Mouse (Mus musculus) lung, embryonic 16.5 days (tissue): ENCODE measurements around the gene Grid1. TPM values are rescaled to one million over a fixed set of nuclear protein-coding genes. Genes with fewer than 3 reads are reported as not detected.

ENCODE experiments used
- ATAC-seq: fragments of 200-750 bp; cut with Nextera tagmentation; 2 replicates; pipeline ENCODE4 v1.8.0; 2017; ENCODE audit warnings: low read depth, mild to moderate bottlenecking, moderate library complexity
- H3K27ac ChIP-seq: fragments of 300-500 bp; sonication (generic); 2 replicates; pipeline ENCODE4 v1.5.1; 2014; ENCODE audit warnings: mild to moderate bottlenecking, control low read depth, low read length
- H3K27me3 ChIP-seq: fragments of 300-500 bp; sonication (generic); 2 replicates; pipeline ENCODE4 v1.6.1; 2014; ENCODE audit warnings: low read depth, low read length, mixed read lengths; ENCODE audit not compliant: control insufficient read depth, insufficient read depth
- H3K36me3 ChIP-seq: fragments of 300-500 bp; sonication (generic); 2 replicates; pipeline ENCODE4 v1.6.1; 2014; ENCODE audit warnings: low read length; ENCODE audit not compliant: control insufficient read depth, insufficient read depth
- H3K4me1 ChIP-seq: fragments of 300-500 bp; sonication (generic); replicated peaks from 2 replicates; pipeline ENCODE4 v1.6.1; 2014; ENCODE audit warnings: low read length, mixed read lengths; ENCODE audit not compliant: control insufficient read depth, insufficient read depth
- H3K4me2 ChIP-seq: fragments of 300-500 bp; sonication (generic); 2 replicates; pipeline ENCODE4 v1.6.1; 2014; ENCODE audit warnings: low read depth, low read length, control low read depth
- H3K4me3 ChIP-seq: fragments of 300-500 bp; sonication (generic); 2 replicates; pipeline ENCODE4 v1.5.1; 2014; ENCODE audit warnings: mild to moderate bottlenecking, low read length, control low read depth
- H3K9ac ChIP-seq: fragments of 300-500 bp; sonication (generic); 2 replicates; pipeline ENCODE4 v1.6.1; 2014; ENCODE audit warnings: low read length, control low read depth
- H3K9me3 ChIP-seq: fragments of 300-500 bp; sonication (generic); 2 replicates; pipeline ENCODE4 v1.6.1; 2016; ENCODE audit warnings: low read length; ENCODE audit not compliant: control insufficient read depth
- WGBS: fragments of 180-500 bp; shearing (Covaris S2); extraction: QIAGEN DNeasy Blood & Tissue Kit; methylation state at CpG from one replicate; pipeline ENCODE4 v1.1.7; 2014; 5-methylcytosine and 5-hydroxymethylcytosine counted together
- polyA plus RNA-seq: library from polyadenylated mRNA; unstranded; fragments of >200 nt; fragmentation: Nextera tagmentation; extraction: Ambion mirVana; gene quantifications from 2 replicates; pipeline ENCODE4 v1.2.1, GENCODE M21; 2015

The Grid1 gene
- polyA plus RNA-seq, 1 experiment from 2014 or later = 0.51 TPM

GRCm38 (mm10) chr14:35157069-35157655 is 337.3 kb downstream of the Grid1 start:
- WGBS = 84% methylated on average over 7 of the region's 7 CpGs
- Histone ChIP-seq H3K4me2 (no peak overlapping the region), H3K9ac (no peak overlapping the region), H3K9me3 (no peaks in the 10 kb centered on the region), H3K36me3 (no peaks in the 10 kb centered on the region), H3K4me1 (no peaks in the 10 kb centered on the region), H3K4me3 (no peak overlapping the region), H3K27ac (no peak overlapping the region), H3K27me3 (no peaks in the 10 kb centered on the region)
- no peak for ATAC-seq

GRCm38 (mm10) chr14:35159296-35159695 is 339.4 kb downstream of the Grid1 start:
- no peak for ATAC-seq
- no peaks in the 10 kb centered on the region for H3K36me3 ChIP-seq
- no peak overlapping the region for H3K4me2 ChIP-seq
- no peak overlapping the region for H3K4me3 ChIP-seq
- H3K4me1 ChIP-seq = no peaks in the 10 kb centered on the region
- H3K9me3 ChIP-seq = no peaks in the 10 kb centered on the region
- no peak overlapping the region for H3K27ac ChIP-seq
- 71% methylated on average over 2 of the region's 2 CpGs for WGBS
- no peak overlapping the region for H3K9ac ChIP-seq
- H3K27me3 ChIP-seq = no peaks in the 10 kb centered on the region

DNA sequence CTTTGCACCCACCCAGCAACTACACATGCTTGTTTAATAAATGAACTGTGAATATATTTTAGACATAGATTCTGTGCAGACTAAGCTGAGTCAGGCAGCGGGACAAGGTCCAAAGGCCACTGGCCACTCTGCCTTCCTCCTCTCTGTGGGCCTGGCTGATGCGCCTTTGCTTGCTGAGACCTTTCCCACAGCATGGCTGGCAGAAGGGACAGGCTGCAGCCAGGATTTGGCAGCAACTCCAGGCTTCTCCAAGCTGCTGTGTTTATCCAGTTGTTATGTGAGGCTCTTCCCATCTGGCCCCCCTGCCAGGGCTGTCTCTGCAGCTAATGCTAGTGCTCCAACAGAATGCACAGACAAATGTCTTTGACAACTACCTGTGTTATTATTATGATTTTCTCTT is 347.5 kb downstream of the Grid1 start:
- Histone ChIP-seq H3K27me3 (no peaks in the 10 kb centered on the region), H3K4me2 (no peak overlapping the region), H3K4me1 (no peaks in the 10 kb centered on the region), H3K9ac (no peak overlapping the region), H3K9me3 (no peaks in the 10 kb centered on the region), H3K27ac (no peak overlapping the region), H3K36me3 (no peaks in the 10 kb centered on the region), H3K4me3 (no peak overlapping the region)
- ATAC-seq = peak; percentile 79
- WGBS = 33% methylated on average over 2 of the region's 2 CpGs

- Histone ChIP-seq H3K4me3 (no peak overlapping the region), H3K27me3 (no peaks in the 10 kb centered on the region), H3K4me1 (no peaks in the 10 kb centered on the region), H3K9me3 (no peaks in the 10 kb centered on the region), H3K27ac (no peak overlapping the region), H3K4me2 (no peak overlapping the region), H3K36me3 (no peaks in the 10 kb centered on the region), H3K9ac (no peak overlapping the region)
- ATAC-seq = no peak
- WGBS = 41% methylated on average over 1 of the region's 1 CpGs
Measured at GRCm38 (mm10) chr14:35173861-35174260, 354.0 kb downstream of the Grid1 start.

- H3K4me1 ChIP-seq = no peaks in the 10 kb centered on the region
- H3K36me3 ChIP-seq = no peaks in the 10 kb centered on the region
- H3K4me3 ChIP-seq = no peak overlapping the region
- no peak overlapping the region for H3K9ac ChIP-seq
- no peak overlapping the region for H3K27ac ChIP-seq
- ATAC-seq = no peak
- WGBS = 87% methylated on average over 3 of the region's 3 CpGs
- no peaks in the 10 kb centered on the region for H3K27me3 ChIP-seq
- H3K4me2 ChIP-seq = no peak overlapping the region
- H3K9me3 ChIP-seq = no peaks in the 10 kb centered on the region
Measured at GRCm38 (mm10) chr14:35176021-35176420, 356.1 kb downstream of the Grid1 start.

DNA sequence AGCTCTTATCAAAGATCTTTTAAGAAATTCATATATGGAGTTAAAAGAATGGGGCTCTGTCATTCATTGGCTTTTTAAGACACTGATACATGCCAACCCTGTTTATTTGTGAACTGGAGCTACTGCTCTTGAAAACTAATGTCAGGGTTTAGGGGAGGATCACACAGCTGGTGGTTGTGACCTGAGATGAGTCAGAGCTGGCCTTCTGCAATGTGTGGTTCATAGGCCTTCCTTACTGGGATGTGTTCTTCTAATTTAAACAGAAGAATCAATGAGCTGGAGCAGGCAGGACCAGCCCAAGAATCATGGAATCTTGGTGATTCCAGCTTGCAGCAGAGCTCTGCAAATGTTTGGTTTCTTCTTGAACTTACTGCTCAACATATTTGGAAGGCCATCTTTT is 359.2 kb downstream of the Grid1 start:
- no peaks in the 10 kb centered on the region for H3K4me1 ChIP-seq
- no peak for ATAC-seq
- no peaks in the 10 kb centered on the region for H3K27me3 ChIP-seq
- no peaks in the 10 kb centered on the region for H3K36me3 ChIP-seq
- H3K27ac ChIP-seq = no peak overlapping the region
- H3K9me3 ChIP-seq = no peaks in the 10 kb centered on the region
- no peak overlapping the region for H3K4me3 ChIP-seq
- H3K4me2 ChIP-seq = no peak overlapping the region
- H3K9ac ChIP-seq = no peak overlapping the region

DNA sequence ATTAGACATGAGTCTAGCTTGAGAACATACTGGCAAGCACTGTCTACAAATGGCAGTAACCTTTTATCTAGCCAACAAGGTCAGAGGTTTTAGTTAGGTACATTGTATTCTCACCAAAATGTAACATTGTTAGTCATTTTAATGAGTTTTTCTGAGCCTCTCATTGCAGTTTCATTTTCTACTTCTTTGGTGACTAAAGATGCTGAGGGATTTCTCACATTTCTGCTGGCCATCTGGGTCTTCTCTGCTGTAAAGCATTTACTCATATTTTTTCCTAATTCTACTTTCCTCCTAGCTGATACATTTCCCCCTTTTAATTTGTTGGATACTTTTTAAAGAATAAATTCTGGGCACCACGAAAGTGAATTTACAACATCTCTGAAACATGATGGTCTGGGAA is 365.5 kb downstream of the Grid1 start:
- H3K4me2 ChIP-seq = no peak overlapping the region
- H3K4me3 ChIP-seq = no peak overlapping the region
- no peak overlapping the region for H3K27ac ChIP-seq
- no peaks in the 10 kb centered on the region for H3K4me1 ChIP-seq
- no peaks in the 10 kb centered on the region for H3K36me3 ChIP-seq
- no peak overlapping the region for H3K9ac ChIP-seq
- no peak for ATAC-seq
- H3K9me3 ChIP-seq = no peaks in the 10 kb centered on the region
- H3K27me3 ChIP-seq = no peaks in the 10 kb centered on the region
- WGBS = 73% methylated on average over 1 of the region's 1 CpGs

DNA sequence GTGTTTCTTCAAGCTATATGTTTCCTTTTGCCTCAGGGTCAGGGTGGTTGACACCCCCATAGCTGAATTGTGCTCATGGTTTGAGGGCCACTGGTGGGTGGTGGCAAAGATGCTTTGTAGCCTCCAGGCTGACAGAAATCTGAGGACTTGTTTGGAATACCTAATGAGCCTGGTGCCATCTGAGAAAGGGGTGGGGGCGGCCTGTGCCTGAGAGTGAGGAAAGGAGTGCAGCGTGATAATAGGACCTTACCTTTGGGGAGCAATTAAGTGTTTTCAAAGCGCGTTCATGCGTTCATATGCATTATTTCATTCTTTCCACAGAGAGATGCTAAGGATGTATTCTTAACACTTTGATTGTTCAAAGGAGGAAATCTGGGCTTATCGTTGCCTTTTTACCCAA is 372.3 kb downstream of the Grid1 start:
- WGBS = 92% methylated on average over 6 of the region's 6 CpGs
- no peaks in the 10 kb centered on the region for H3K36me3 ChIP-seq

GRCm38 (mm10) chr14:35197371-35197770 is 377.5 kb downstream of the Grid1 start:
- Histone ChIP-seq H3K36me3 (no peaks in the 10 kb centered on the region), H3K4me1 (no peaks in the 10 kb centered on the region), H3K9me3 (no peaks in the 10 kb centered on the region), H3K9ac (no peak overlapping the region), H3K27ac (no peak overlapping the region), H3K4me3 (no peak overlapping the region), H3K4me2 (no peak overlapping the region), H3K27me3 (no peaks in the 10 kb centered on the region)
- WGBS = 50% methylated on average over 3 of the region's 3 CpGs
- no peak for ATAC-seq

More for the DNA sequence above, 372.3 kb downstream of the Grid1 start:
- no peak for ATAC-seq
- no peaks in the 10 kb centered on the region for H3K4me1 ChIP-seq
- H3K4me2 ChIP-seq = no peak overlapping the region
- no peaks in the 10 kb centered on the region for H3K9me3 ChIP-seq
- no peak overlapping the region for H3K9ac ChIP-seq
- H3K27me3 ChIP-seq = no peaks in the 10 kb centered on the region
- no peak overlapping the region for H3K4me3 ChIP-seq
- no peak overlapping the region for H3K27ac ChIP-seq

GRCm38 (mm10) chr14:35198447-35198846 is 378.5 kb downstream of the Grid1 start:
- H3K27me3 ChIP-seq = no peaks in the 10 kb centered on the region

More at GRCm38 (mm10) chr14:35198447-35198846, 378.5 kb downstream of the Grid1 start:
- Histone ChIP-seq H3K27ac (no peak overlapping the region), H3K4me2 (no peak overlapping the region), H3K9ac (no peak overlapping the region), H3K36me3 (no peaks in the 10 kb centered on the region), H3K4me1 (no peaks in the 10 kb centered on the region), H3K4me3 (no peak overlapping the region), H3K9me3 (no peaks in the 10 kb centered on the region)
- no peak for ATAC-seq
- WGBS = 84% methylated on average over 4 of the region's 4 CpGs
